Mouse (Mus musculus): ENCODE measurements at regions not wholly inside any gene's neighbourhood (a gene's known extent, or its start where the extent isn't known, plus 50 kb on each side); places are given as distances from the start of the nearest gene placed in this dataset.

DNA sequence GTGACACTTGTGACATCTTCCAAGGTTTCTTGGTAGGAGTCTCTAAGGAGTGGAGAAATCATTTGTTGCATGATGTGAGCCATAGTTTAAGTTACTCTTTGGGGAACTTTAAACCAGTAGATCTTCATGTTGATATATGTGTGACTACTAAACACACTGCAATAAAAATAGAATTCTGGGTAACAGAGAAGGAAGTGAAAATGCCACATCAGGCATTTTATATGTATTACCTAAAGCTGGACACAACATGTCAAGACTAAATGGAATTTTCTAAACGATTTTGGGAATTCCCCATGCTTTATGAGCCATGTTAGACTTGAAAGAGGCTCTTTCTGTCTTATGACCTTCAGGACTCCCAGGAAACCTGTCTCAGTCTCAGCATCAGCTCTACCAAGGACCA, 104.6 kb upstream of the Igf1 start:
- TF ChIP-seq POLR2A (IDR thresholded peaks at IDR 0.05; ENCODE audit: borderline replicate concordance, insufficient read depth, low read length) (no peak), CTCF (IDR thresholded peaks at IDR 0.05; ENCODE audit: borderline replicate concordance, insufficient read depth, low read depth, low read length) (no peak)
- Histone ChIP-seq H3K27ac (ENCODE audit: insufficient read depth, low read length) (no peak overlapping the region), H3K4me3 (replicated peaks; ENCODE audit: insufficient read depth, low read depth, low read length) (no peak overlapping the region), H3K4me1 (ENCODE audit: control insufficient read depth, insufficient read depth, low read length) (no peaks in the 10 kb centered on the region), H3K27me3 (ENCODE audit: control insufficient read depth, insufficient read depth, low read length) (no peaks in the 10 kb centered on the region)
- 39% methylated on average over 1 of the region's 1 CpGs for WGBS
- no peak for DNase-seq

DNA sequence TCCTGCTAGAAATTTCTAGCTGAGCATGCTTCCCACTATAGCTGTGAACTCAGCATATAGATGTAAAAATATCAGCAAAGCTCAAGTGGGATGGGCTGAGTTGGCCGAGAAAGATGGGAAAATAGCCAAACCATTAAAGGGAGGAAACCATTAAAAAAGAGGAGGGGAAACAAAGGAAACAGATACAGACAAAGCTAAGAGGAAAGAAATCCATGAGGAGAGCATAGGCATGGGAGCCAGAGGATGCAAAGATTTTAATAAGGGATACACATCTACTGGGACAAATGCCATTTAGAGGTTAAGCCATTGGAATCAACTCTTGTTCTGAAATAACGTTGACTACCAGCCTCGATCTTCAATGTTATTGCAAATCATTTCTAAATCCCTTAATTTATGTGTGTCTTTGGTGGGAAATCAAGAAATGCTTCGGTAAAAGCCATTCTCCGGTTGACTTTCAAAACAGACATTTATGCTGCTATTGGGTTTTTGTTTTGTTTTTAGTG, 96.5 kb upstream of the Igf1 start:
- no peak overlapping the region for H3K4me3 ChIP-seq (replicated peaks; ENCODE audit: insufficient read depth, low read depth, low read length)
- 82% methylated on average over 5 of the region's 5 CpGs for WGBS
- no peak for DNase-seq
- H3K27ac ChIP-seq (ENCODE audit: insufficient read depth, low read length), result no peak overlapping the region
- TF ChIP-seq CTCF (IDR thresholded peaks at IDR 0.05; ENCODE audit: borderline replicate concordance, insufficient read depth, low read depth, low read length), result no peak
- TF ChIP-seq POLR2A (IDR thresholded peaks at IDR 0.05; ENCODE audit: borderline replicate concordance, insufficient read depth, low read length), result no peak
- H3K4me1 ChIP-seq (ENCODE audit: control insufficient read depth, insufficient read depth, low read length), result no peaks in the 10 kb centered on the region
- H3K27me3 ChIP-seq (ENCODE audit: control insufficient read depth, insufficient read depth, low read length), result no peaks in the 10 kb centered on the region

DNA sequence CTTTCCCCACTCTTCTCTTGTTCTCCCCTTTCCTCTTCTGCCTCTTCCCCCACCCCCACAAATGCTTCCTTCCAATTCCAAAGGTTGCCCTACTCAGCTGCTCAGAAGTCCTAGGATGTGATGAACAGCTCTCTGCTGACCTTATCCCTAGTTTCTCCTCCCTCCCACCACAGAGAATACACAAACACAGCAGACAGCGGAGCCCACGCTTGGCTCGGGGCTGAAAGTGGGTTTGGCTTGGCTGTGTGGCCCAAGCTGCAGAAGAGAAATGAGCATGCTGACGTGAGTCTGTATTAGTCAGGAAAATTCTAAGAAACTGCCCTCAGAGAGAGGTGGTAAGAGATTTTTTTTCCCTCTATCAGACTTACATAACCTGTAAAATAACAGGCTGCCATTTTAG, 70.5 kb upstream of the Igf1 start:
- TF ChIP-seq POLR2A (IDR thresholded peaks at IDR 0.05; ENCODE audit: borderline replicate concordance, insufficient read depth, low read length) (no peak), CTCF (IDR thresholded peaks at IDR 0.05; ENCODE audit: borderline replicate concordance, insufficient read depth, low read depth, low read length) (no peak)
- WGBS, result 5% methylated on average over 4 of the region's 4 CpGs
- H3K4me3 ChIP-seq (replicated peaks; ENCODE audit: insufficient read depth, low read depth, low read length), result no peak overlapping the region
- H3K27me3 ChIP-seq (ENCODE audit: control insufficient read depth, insufficient read depth, low read length), result no peaks in the 10 kb centered on the region
- H3K4me1 ChIP-seq (ENCODE audit: control insufficient read depth, insufficient read depth, low read length), result no peaks in the 10 kb centered on the region
- H3K27ac ChIP-seq (ENCODE audit: insufficient read depth, low read length), result no peak overlapping the region
- no peak for DNase-seq

DNA sequence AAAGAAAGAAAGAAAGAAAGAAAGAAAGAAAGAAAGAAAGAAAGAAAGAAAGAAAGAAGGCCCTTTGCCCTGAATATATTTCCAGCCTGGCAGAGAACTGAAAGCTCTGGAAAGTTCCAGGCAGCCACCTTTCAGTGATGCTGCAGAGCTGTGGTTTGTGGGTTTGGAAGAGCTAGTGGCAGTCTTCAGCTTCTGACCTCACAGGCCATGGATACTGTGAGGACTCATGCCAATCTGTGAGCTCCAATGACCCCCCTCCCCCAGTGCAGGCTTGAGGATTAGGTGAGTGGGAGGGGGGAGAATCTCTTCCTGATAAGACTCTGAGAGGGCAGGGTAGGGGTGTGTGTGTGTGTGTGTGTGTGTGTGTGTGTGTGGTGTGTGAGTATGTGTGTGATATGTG, 65.7 kb upstream of the Igf1 start:
- TF ChIP-seq POLR2A (IDR thresholded peaks at IDR 0.05; ENCODE audit: borderline replicate concordance, insufficient read depth, low read length) (no peak), CTCF (IDR thresholded peaks at IDR 0.05; ENCODE audit: borderline replicate concordance, insufficient read depth, low read depth, low read length) (no peak)
- no peak for DNase-seq
- no peaks in the 10 kb centered on the region for H3K4me1 ChIP-seq (ENCODE audit: control insufficient read depth, insufficient read depth, low read length)
- no peak overlapping the region for H3K27ac ChIP-seq (ENCODE audit: insufficient read depth, low read length)
- H3K27me3 ChIP-seq (ENCODE audit: control insufficient read depth, insufficient read depth, low read length), result no peaks in the 10 kb centered on the region
- H3K4me3 ChIP-seq (replicated peaks; ENCODE audit: insufficient read depth, low read depth, low read length), result no peak overlapping the region

DNA sequence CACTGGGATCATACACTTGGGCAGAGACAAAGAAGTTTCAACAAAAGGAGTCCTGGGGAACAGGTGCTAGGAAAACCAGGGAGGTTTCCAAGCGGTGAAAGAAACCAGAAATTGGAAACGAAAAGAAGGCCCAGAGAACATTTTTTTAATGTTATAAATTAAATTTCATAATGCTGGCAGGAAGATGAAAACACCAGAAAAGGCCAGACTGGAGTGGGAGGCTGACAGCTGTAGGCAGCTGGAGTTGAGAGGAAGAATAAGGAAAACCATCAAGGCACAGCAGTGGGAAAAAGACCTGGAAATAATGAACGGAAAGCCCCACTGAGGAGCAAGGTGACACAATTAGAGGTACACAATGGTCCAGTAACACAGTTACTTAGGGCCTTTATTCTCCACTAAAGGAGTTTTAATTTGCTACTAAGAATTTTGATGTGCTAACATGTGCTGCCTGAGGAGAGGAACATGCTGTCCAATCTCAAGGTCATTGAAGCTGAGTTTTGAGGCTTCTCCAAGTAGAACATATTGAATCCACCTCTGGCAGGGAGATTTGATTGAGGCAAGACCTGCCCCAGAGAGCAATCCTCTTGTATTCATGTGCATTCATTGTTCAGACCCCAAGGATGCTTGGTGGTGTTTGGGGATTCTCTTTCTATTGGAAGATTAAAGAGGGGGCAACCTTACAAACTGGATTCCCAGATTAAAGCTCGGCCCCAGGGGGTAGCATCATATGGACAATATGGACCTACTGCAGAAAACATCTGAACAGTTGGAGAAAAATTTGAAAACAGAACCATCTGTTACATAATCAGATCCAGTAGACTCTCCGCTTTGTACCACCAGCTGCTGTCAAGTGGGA, 53.9 kb upstream of the Igf1 start:
- TF ChIP-seq POLR2A (IDR thresholded peaks at IDR 0.05; ENCODE audit: borderline replicate concordance, insufficient read depth, low read length) (no peak), CTCF (IDR thresholded peaks at IDR 0.05; ENCODE audit: borderline replicate concordance, insufficient read depth, low read depth, low read length) (no peak)
- no peak for DNase-seq
- 71% methylated on average over 5 of the region's 5 CpGs for WGBS

DNA sequence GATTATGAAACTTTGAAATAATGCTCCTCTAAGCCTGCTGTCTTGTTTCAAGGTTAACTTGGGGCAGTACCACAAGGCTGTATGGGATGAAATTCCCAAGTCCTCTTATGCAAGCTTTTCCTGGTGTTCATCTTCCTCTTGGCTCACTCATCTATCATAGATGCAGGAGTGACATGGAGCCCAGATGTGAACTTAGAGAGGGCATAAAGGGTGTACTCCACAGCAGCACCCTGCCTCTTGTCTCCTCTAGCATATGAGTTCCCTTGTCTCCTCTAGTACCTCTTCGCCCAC, 53.3 kb upstream of the Igf1 start:
- Histone ChIP-seq H3K4me1 (ENCODE audit: control insufficient read depth, insufficient read depth, low read length) (no peaks in the 10 kb centered on the region), H3K4me3 (replicated peaks; ENCODE audit: insufficient read depth, low read depth, low read length) (no peak overlapping the region), H3K27me3 (ENCODE audit: control insufficient read depth, insufficient read depth, low read length) (no peaks in the 10 kb centered on the region), H3K27ac (ENCODE audit: insufficient read depth, low read length) (no peak overlapping the region)
- 100% methylated on average over 1 of the region's 1 CpGs for WGBS
- no peak for DNase-seq
- TF ChIP-seq POLR2A (IDR thresholded peaks at IDR 0.05; ENCODE audit: borderline replicate concordance, insufficient read depth, low read length), result no peak
- no peak for TF ChIP-seq CTCF (IDR thresholded peaks at IDR 0.05; ENCODE audit: borderline replicate concordance, insufficient read depth, low read depth, low read length)

More for the DNA sequence above, 53.9 kb upstream of the Igf1 start:
- no peak overlapping the region for H3K27ac ChIP-seq (ENCODE audit: insufficient read depth, low read length)
- H3K4me3 ChIP-seq (replicated peaks; ENCODE audit: insufficient read depth, low read depth, low read length), result no peak overlapping the region
- H3K4me1 ChIP-seq (ENCODE audit: control insufficient read depth, insufficient read depth, low read length), result no peaks in the 10 kb centered on the region
- no peaks in the 10 kb centered on the region for H3K27me3 ChIP-seq (ENCODE audit: control insufficient read depth, insufficient read depth, low read length)
